Mouse (Mus musculus) ES-E14 (cell line): Measurements from ENCODE around the gene Rpp21. TPM values are rescaled to one million over a fixed set of nuclear protein-coding genes. Genes with fewer than 3 reads are reported as not detected.
A peak's percentile ranks its signal among the peaks of the same experiment; 100 is the strongest.

Experiments used
- DNase-seq: peaks from one replicate; pipeline ENCODE4 v3.0.0-alpha.2; 2013; ENCODE audit warnings: low read depth, low spot score
- H3K27ac ChIP-seq: 2 replicates; pipeline ENCODE4 v1.5.1; 2012; ENCODE audit warnings: low read depth, mild to moderate bottlenecking, low read length, moderate library complexity, mixed read lengths; ENCODE audit not compliant: poor library complexity, insufficient read depth, severe bottlenecking
- H3K36me3 ChIP-seq: 2 replicates; pipeline ENCODE4 v1.6.1; 2012; ENCODE audit warnings: mild to moderate bottlenecking, low read length, moderate library complexity, mixed read lengths; ENCODE audit not compliant: control insufficient read depth, poor library complexity, insufficient read depth, severe bottlenecking
- H3K4me1 ChIP-seq, 2 experiments: fragments of 150-350 bp in 1 of 2; sonication (generic) in 1 of 2; 2 replicates each; pipeline ENCODE4 v1.6.1; 2012; ENCODE audit warnings: low read length in 2 of 2, mild to moderate bottlenecking in 1 of 2, mixed read lengths in 1 of 2; ENCODE audit not compliant: control insufficient read depth in 2 of 2, insufficient read depth in 2 of 2, poor library complexity in 1 of 2
- H3K4me3 ChIP-seq, 2 experiments: fragments of 150-350 bp in 1 of 2; sonication (generic) in 1 of 2; 2 replicates each; pipeline ENCODE4 v1.5.1; 2012; ENCODE audit warnings: low read length in 2 of 2, low read depth in 1 of 2, mild to moderate bottlenecking in 1 of 2, mixed read lengths in 1 of 2; ENCODE audit not compliant: insufficient read depth in 1 of 2, poor library complexity in 1 of 2, severe bottlenecking in 1 of 2
- H3K9ac ChIP-seq: 2 replicates; pipeline ENCODE4 v1.6.1; 2012; ENCODE audit warnings: low read depth, mild to moderate bottlenecking, low read length, mixed read lengths; ENCODE audit not compliant: poor library complexity, insufficient read depth, severe bottlenecking
- H3K9me3 ChIP-seq: fragments of 150-350 bp; sonication (generic); 2 replicates; pipeline ENCODE4 v1.6.1; 2012; ENCODE audit warnings: low read depth, mild to moderate bottlenecking, low read length; ENCODE audit not compliant: control insufficient read depth, insufficient read depth
- CHD2 ChIP-seq: IDR thresholded peaks from 2 replicates; pipeline ENCODE4 v1.6.1; 2014; ENCODE audit warnings: mild to moderate bottlenecking, low read depth, low read length, inconsistent platforms
- HCFC1 ChIP-seq: IDR thresholded peaks from 2 replicates; pipeline ENCODE4 v1.6.1; 2012; ENCODE audit warnings: low read length, inconsistent platforms, borderline replicate concordance; ENCODE audit not compliant: insufficient read depth
- MAFK ChIP-seq: IDR thresholded peaks from 2 replicates; pipeline ENCODE4 v1.6.1; 2014; ENCODE audit warnings: mild to moderate bottlenecking, low read depth, low read length, inconsistent platforms; ENCODE audit not compliant: insufficient read depth
- ZC3H11A ChIP-seq: IDR thresholded peaks from 2 replicates; pipeline ENCODE4 v1.6.1; 2012; ENCODE audit warnings: low read depth, mild to moderate bottlenecking, inconsistent platforms, low read length, borderline replicate concordance
- ZNF384 ChIP-seq: IDR thresholded peaks from 2 replicates; pipeline ENCODE4 v1.6.1; 2012; ENCODE audit warnings: low read depth, low read length, inconsistent platforms
- in situ Hi-C, 2 experiments: fragments of 600-800 bp; cut with MboI; formaldehyde crosslinking; loops; one replicate each; pipeline ENCODE4 v1.15.1; 2025; ENCODE audit warnings: low sequenced_read_pairs in 2 of 2, inconsistent platforms in 1 of 2; ENCODE audit not compliant: unreplicated experiment in 2 of 2
- total RNA-seq: library from RNA; depleted of rRNA; stranded (reverse); fragments of 300-350 nt; gene quantifications from 2 replicates; pipeline ENCODE4 v1.2.3, GENCODE M21; 2012; rRNA removed

Gene Rpp21
- 45.2 and 47.7 TPM in 2 replicates for total RNA-seq

DNA sequence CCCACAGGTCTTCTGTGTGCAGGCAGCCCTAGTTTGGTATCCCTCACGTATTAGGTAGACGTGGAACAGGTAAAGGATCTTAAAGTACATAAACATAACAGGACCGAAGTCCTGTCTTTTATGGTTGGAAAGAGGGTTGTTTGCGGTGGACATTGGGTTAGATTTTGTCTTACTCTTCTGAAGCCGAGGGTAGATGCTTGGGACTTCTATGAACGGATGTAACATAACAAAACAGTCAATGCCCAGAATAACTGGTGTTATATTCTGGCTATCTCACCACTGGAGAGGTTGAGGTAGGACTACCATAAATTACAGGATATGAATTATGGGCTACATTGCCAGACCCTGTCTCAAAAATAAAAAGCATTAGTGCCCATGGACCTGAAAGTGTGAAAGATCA is at the start of gene Rpp21:
Gene Rpp21 (minus strand): TSS at position 101 of the 400 bp plus-strand sequence.
- in situ Hi-C loops, result no loop called here
- peak within 1 kb of the TSS; percentile 15; the same call in 1 of the 2 replicates for H3K27ac ChIP-seq
- peak within 1 kb of the TSS; percentile 92 to 97 for H3K4me3 ChIP-seq
- TF ChIP-seq HCFC1, result no peak
- TF ChIP-seq ZC3H11A, result no peak
- TF ChIP-seq ZNF384, result no peak
- TF ChIP-seq CHD2, result no peak
- no peak for TF ChIP-seq MAFK
- no peak for DNase-seq
- peaks cover 0 to 2% of the 10 kb centered on the region in 2 experiments; a peak in 2 of 4 replicates for H3K4me1 ChIP-seq
- H3K36me3 ChIP-seq, result peaks cover 16% of the 10 kb centered on the region
- peak within 1 kb of the TSS; percentile 89 for H3K9ac ChIP-seq
- H3K9me3 ChIP-seq, result no peaks in the 10 kb centered on the region

- Histone ChIP-seq H3K9me3 (no peaks in the 10 kb centered on the region), H3K36me3 (no peaks in the 10 kb centered on the region), H3K27ac (no peak within 1 kb of the TSS), H3K4me3 (no peak within 1 kb of the TSS), H3K9ac (no peak within 1 kb of the TSS), H3K4me1 (no peaks in the 10 kb centered on the region)
- in situ Hi-C loops, result no loop called here
- TF ChIP-seq ZC3H11A, result no peak
- DNase-seq, result no peak
These were observed 28.5 kb upstream of the Rpp21 start, which contains the start of gene H2-M10.2 for GRCm38 (mm10) chr17:36286390-36286789. TSS of gene H2-M10.2 (minus strand) at chr17:36286490.

GRCm38 (mm10) chr17:36281521-36282245 is 23.8 kb upstream of the Rpp21 start:
- Histone ChIP-seq H3K9me3 (no peaks in the 10 kb centered on the region), H3K36me3 (peaks cover 6% of the 10 kb centered on the region), H3K27ac (no peak overlapping the region), H3K4me1 (no peaks in the 10 kb centered on the region), H3K9ac (no peak overlapping the region), H3K4me3 (no peak overlapping the region)
- DNase-seq, result no peak
- in situ Hi-C loops, result no loop called here
- TF ChIP-seq ZC3H11A (no peak), CHD2 (no peak), HCFC1 (no peak)

GRCm38 (mm10) chr17:36274776-36275175 is 16.9 kb upstream of the Rpp21 start:
- in situ Hi-C loops, result no loop called here
- Histone ChIP-seq H3K27ac (no peak overlapping the region), H3K4me1 (peaks cover 4 to 8% of the 10 kb centered on the region in 2 experiments; a peak in 2 of 4 replicates), H3K4me3 (no peak overlapping the region), H3K36me3 (peaks cover 9% of the 10 kb centered on the region; the same call in 1 of the 2 replicates), H3K9me3 (no peaks in the 10 kb centered on the region), H3K9ac (no peak overlapping the region)
- no peak for DNase-seq
- TF ChIP-seq CHD2, result no peak
- TF ChIP-seq ZC3H11A, result no peak
- TF ChIP-seq HCFC1, result no peak
- no peak for TF ChIP-seq MAFK
- TF ChIP-seq ZNF384, result no peak

DNA sequence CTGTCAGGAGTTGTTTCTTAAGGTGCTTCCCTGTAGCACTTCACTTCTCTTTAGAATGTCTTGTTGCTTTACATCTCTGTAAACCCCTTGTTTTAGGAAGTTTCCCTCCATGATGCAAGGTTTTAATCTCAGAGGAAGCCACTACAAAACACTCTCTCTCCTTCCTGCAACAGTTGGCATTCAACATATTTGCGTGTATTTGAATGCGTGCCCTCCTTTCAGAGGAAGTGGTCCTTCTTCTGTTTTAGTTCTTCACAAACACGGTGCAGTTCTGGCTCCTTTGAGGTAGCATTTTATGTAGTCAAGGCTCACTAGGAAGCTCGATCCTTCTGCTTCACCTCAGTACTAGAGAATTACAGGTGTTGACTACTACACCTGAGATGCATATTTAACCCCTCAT is 15.9 kb upstream of the Rpp21 start:
- in situ Hi-C loops, result no loop called here
- DNase-seq, result no peak
- TF ChIP-seq MAFK (no peak), ZC3H11A (no peak), ZNF384 (no peak)

More for the DNA sequence above, 15.9 kb upstream of the Rpp21 start:
- H3K9me3 ChIP-seq, result no peaks in the 10 kb centered on the region
- H3K9ac ChIP-seq, result no peak overlapping the region
- peaks cover 4 to 8% of the 10 kb centered on the region in 2 experiments; a peak in 2 of 4 replicates for H3K4me1 ChIP-seq
- no peak overlapping the region for H3K4me3 ChIP-seq
- H3K36me3 ChIP-seq, result peaks cover 7% of the 10 kb centered on the region; the same call in 1 of the 2 replicates
- H3K27ac ChIP-seq, result no peak overlapping the region
